Comparison of ENCODE assay signal across 30 mouse cellular contexts in the genomic region with DNA sequence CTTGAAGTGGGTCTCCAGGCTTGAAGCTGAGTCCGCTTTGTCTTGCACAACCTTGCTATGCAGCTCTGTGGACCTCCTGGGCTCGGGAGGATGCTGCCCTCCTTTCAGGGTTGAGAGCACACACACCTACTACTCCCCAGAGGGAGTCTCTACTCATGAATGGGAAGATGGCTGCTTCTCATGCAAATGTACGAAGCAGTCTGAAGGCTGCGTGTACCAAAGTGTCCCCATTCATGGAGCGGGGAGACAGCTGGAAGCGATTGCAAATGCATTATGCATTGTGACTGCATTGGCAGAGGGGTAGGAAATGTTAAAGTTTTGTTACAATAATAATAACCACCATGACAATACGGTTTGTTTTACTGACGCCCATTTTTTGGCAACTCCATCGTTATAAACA.
A peak's percentile ranks its signal among the peaks of the same experiment; 100 is the strongest.
DNase-seq lines count a peak whose midpoint lies in the region; ATAC-seq lines count a peak whose summit lies in the region.
"Had no signal": no experiment of that assay in that cellular context is flagged by ENCODE, and none has a peak within 500 bp of the region (broad histone marks: within the 10 kb centered on the region; RNA-seq: fewer than 3 reads in every experiment).

No protein-coding gene starts in this region.

- H3K9me3 ChIP-seq in forebrain, embryonic 15.5 days = no peaks in the 10 kb centered on the region
- no peaks in the 10 kb centered on the region for H3K9me3 ChIP-seq in forebrain, embryonic 10.5 days
- H3K9me3 ChIP-seq: embryonic facial prominence, embryonic 15.5 days; heart, embryonic 12.5 days; heart, embryonic 15.5 days; hindbrain, embryonic 10.5 days; hindbrain, embryonic 13.5 days; intestine, embryonic 15.5 days had no signal

- H3K4me1 ChIP-seq in forebrain, embryonic 15.5 days = peaks cover 13% of the 10 kb centered on the region; the same call in 1 of the 2 replicates
- H3K4me1 ChIP-seq in forebrain, embryonic 10.5 days = no peaks in the 10 kb centered on the region
- H3K4me1 ChIP-seq: embryonic facial prominence, embryonic 15.5 days; heart, embryonic 12.5 days; heart, embryonic 15.5 days; hindbrain, embryonic 13.5 days; intestine, embryonic 15.5 days had no signal

- H3K27ac ChIP-seq in forebrain, embryonic 15.5 days (replicated peaks) = 0 out of 2 replicates have a peak overlapping the region, but pooled peaks have one; percentile 21
- H3K27ac ChIP-seq in forebrain, embryonic 10.5 days = no peak overlapping the region
- H3K27ac ChIP-seq: embryonic facial prominence, embryonic 15.5 days; heart, embryonic 15.5 days; hindbrain, embryonic 10.5 days; hindbrain, embryonic 13.5 days; intestine, embryonic 15.5 days had no signal

- no peak overlapping the region for H3K4me2 ChIP-seq in forebrain, embryonic 15.5 days (replicated peaks)
- H3K4me2 ChIP-seq: embryonic facial prominence, embryonic 15.5 days; heart, embryonic 12.5 days; heart, embryonic 15.5 days; hindbrain, embryonic 13.5 days; intestine, embryonic 15.5 days had no signal

- H3K36me3 ChIP-seq in forebrain, embryonic 15.5 days = no peaks in the 10 kb centered on the region
- no peaks in the 10 kb centered on the region for H3K36me3 ChIP-seq in forebrain, embryonic 10.5 days (replicated peaks)
- H3K36me3 ChIP-seq: embryonic facial prominence, embryonic 15.5 days; heart, embryonic 12.5 days; heart, embryonic 15.5 days; hindbrain, embryonic 10.5 days; hindbrain, embryonic 13.5 days; intestine, embryonic 15.5 days had no signal

- H3K9ac ChIP-seq in forebrain, embryonic 15.5 days (replicated peaks) = no peak overlapping the region
- H3K9ac ChIP-seq: embryonic facial prominence, embryonic 15.5 days; heart, embryonic 12.5 days; heart, embryonic 15.5 days; hindbrain, embryonic 13.5 days; intestine, embryonic 15.5 days had no signal

- no peaks in the 10 kb centered on the region for H3K27me3 ChIP-seq in forebrain, embryonic 15.5 days
- H3K27me3 ChIP-seq in forebrain, embryonic 10.5 days (ENCODE audit: poor library complexity, severe bottlenecking) = no peaks in the 10 kb centered on the region
- H3K27me3 ChIP-seq: embryonic facial prominence, embryonic 15.5 days; heart, embryonic 12.5 days; heart, embryonic 15.5 days; intestine, embryonic 15.5 days had no signal

- WGBS in forebrain, embryonic 15.5 days = 50% methylated on average over 9 of the region's 9 CpGs
- whole genome bisulfite sequencing in forebrain, embryonic 10.5 days = 89% methylated on average over 9 of the region's 9 CpGs

- ATAC-seq in forebrain, embryonic 15.5 days (replicated peaks) = no peak; the same call in 1 of the 2 replicates
- peak; percentile 50; the same call in 1 of the 2 replicates for ATAC-seq in frontal cortex, adult (ENCODE audit: low TSS enrichment)
- ATAC-seq in erythroblast, adult 5-6 weeks (replicated peaks; ENCODE audit: low FRiP score, poor library complexity, severe bottlenecking) = no peak
- ATAC-seq: CD4-positive, CD25-positive, alpha-beta regulatory T cell, adult 4 months; hindbrain, embryonic 16.5 days; intestine, embryonic 15.5 days had no signal

- DNase-seq in forebrain, embryonic 10.5 days (ENCODE audit: extremely low spot score, low spot score) = no peak
- DNase-seq in frontal cortex, postnatal 25 days (ENCODE audit: low spot score in 2 of 2) = no peak
- peak; percentile 28 for DNase-seq in ES-CJ7 (ENCODE audit: low read depth, low spot score)
- peak; percentile 57 for DNase-seq in R1 (ENCODE audit: low read depth, low spot score)
- DNase-seq in thymus, postnatal 10 days (ENCODE audit: low spot score in 2 of 2) = no peak
- DNase-seq: adrenal gland, adult 2 months; adrenal gland, postnatal 14 days; cerebellum, adult 11-12 months; cerebellum, adult 8-10 months; cerebellum, postnatal 10 days; cerebellum, postnatal 36 days; embryo, embryonic 11 days; gastrocnemius, postnatal 10 days; gastrocnemius, postnatal 36 days; heart, postnatal 10 days; heart, postnatal 36 days; kidney, adult 18-20 months; kidney, adult 9 months had no signal

- H3K4me3 ChIP-seq in forebrain, embryonic 15.5 days = no peak overlapping the region
- no peak overlapping the region for H3K4me3 ChIP-seq in forebrain, embryonic 10.5 days
- H3K4me3 ChIP-seq: embryonic facial prominence, embryonic 15.5 days; erythroblast, embryonic 14.5 days; heart, embryonic 12.5 days; heart, embryonic 15.5 days; hindbrain, embryonic 10.5 days; hindbrain, embryonic 13.5 days; intestine, embryonic 15.5 days had no signal

Comparison
In these comparisons a context has a peak if more than half of its experiments do, and no peak if none do; other contexts are left out.
1. DNase-seq: peak in ES-CJ7 (single experiment) and R1 (single experiment); none in forebrain, embryonic 10.5 days (single experiment), frontal cortex, postnatal 25 days (0 of 2) and thymus, postnatal 10 days (0 of 2).